14 mouse cellular contexts compared by ENCODE assay signal in the genomic region with DNA sequence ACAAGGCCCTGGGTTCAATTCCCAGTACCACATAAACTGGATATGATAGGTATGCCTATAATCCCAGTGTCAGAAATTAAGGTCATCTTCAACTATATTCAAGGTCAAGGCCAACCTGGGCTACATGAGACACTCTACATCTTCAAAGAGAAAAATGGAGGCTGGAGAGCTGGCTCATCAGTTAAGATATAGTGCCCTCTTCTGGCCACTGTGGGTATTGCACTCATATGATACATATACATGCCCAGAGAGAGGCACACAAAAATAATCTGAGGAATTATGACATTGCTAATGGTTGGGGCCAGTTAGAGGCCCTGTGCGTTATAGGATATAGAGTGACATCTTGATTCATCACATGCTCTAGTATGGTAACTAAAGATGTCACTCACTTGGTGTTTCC.
DNase-seq lines count a peak whose midpoint lies in the region; ATAC-seq and TF ChIP-seq lines count a peak whose summit lies in the region.
"Had no signal": no experiment of that assay in that cellular context is flagged by ENCODE, and none has a peak within 500 bp of the region (broad histone marks: within the 10 kb centered on the region; RNA-seq: fewer than 3 reads in every experiment).

No protein-coding gene starts in this region.

- no peak overlapping the region for H3K4me3 ChIP-seq in kidney, postnatal 0 days (replicated peaks; ENCODE audit: low read depth, low read length)
- H3K4me3 ChIP-seq: limb, embryonic 15.5 days; megakaryocyte, embryonic 14.5 days; myocyte had no signal

- H3K27me3 ChIP-seq in kidney, postnatal 0 days (ENCODE audit: insufficient read depth, low read length): no peaks in the 10 kb centered on the region
- H3K27me3 ChIP-seq: megakaryocyte, embryonic 14.5 days had no signal

- 80% methylated on average over 1 of the region's 1 CpGs for WGBS in kidney, postnatal 0 days

- peaks cover 22% of the 10 kb centered on the region for H3K4me1 ChIP-seq in kidney, postnatal 0 days (replicated peaks; ENCODE audit: insufficient read depth, low read length)

- peak; percentile 36 for DNase-seq in CD4-positive, CD25-positive, alpha-beta regulatory T cell, adult 2 months (ENCODE audit: low read depth, low spot score)
- DNase-seq in kidney, postnatal 0 days (ENCODE audit: low spot score): no peak
- no peak for DNase-seq in kidney, adult 11 months
- peak; percentile 62 for DNase-seq in ES-CJ7 (ENCODE audit: low read depth, low spot score)
- peak; percentile 53 for DNase-seq in induced T-regulatory cell, adult 2 months (ENCODE audit: low read depth)
- DNase-seq in right cerebral cortex, adult 18-20 months: no peak
- DNase-seq in cerebellum, adult 8-10 months: no peak
- DNase-seq: heart, adult 18-20 months; kidney, adult 9 months; layer of hippocampus, postnatal 36 days had no signal

- H3K9me3 ChIP-seq in kidney, postnatal 0 days (replicated peaks; ENCODE audit: low read length): no peaks in the 10 kb centered on the region
- H3K9me3 ChIP-seq: limb, embryonic 15.5 days had no signal

- peak; percentile 58 for TF ChIP-seq CTCF in kidney, postnatal 0 days (IDR thresholded peaks at IDR 0.05; ENCODE audit: low read depth)

- H3K36me3 ChIP-seq in kidney, postnatal 0 days (ENCODE audit: insufficient read depth, low read length): no peaks in the 10 kb centered on the region
- H3K36me3 ChIP-seq: limb, embryonic 15.5 days had no signal

- no peak overlapping the region for H3K9ac ChIP-seq in kidney, postnatal 0 days (ENCODE audit: low read depth, low read length)
- H3K9ac ChIP-seq: limb, embryonic 15.5 days had no signal

- ATAC-seq in CD4-positive, CD25-positive, alpha-beta regulatory T cell, adult 4 months: no peak
- ATAC-seq in kidney, postnatal 0 days (replicated peaks; ENCODE audit: low FRiP score, low read depth): no peak

- no peak overlapping the region for H3K27ac ChIP-seq in kidney, postnatal 0 days
- H3K27ac ChIP-seq: limb, embryonic 15.5 days had no signal

- H3K4me2 ChIP-seq in kidney, postnatal 0 days (ENCODE audit: low read length): no peak overlapping the region
- H3K4me2 ChIP-seq: limb, embryonic 15.5 days had no signal

Comparison
In these comparisons a context has a peak if more than half of its experiments do, and no peak if none do; other contexts are left out.
1. DNase-seq: peak in CD4-positive, CD25-positive, alpha-beta regulatory T cell, adult 2 months (single experiment), ES-CJ7 (single experiment) and induced T-regulatory cell, adult 2 months (single experiment); none in kidney, postnatal 0 days (single experiment), kidney, adult 11 months (single experiment), right cerebral cortex, adult 18-20 months (single experiment) and cerebellum, adult 8-10 months (single experiment).